Mouse (Mus musculus) liver, postnatal 0 days (tissue): ENCODE measurements around the gene Acadvl.

Experiments
- CTCF ChIP-seq: sonication (generic); IDR thresholded peaks from 2 replicates; pipeline ENCODE4 v1.5.1; 2016; ENCODE audit warnings: antibody characterized with exemption, low read depth
- EP300 ChIP-seq: IDR thresholded peaks from 2 replicates; pipeline ENCODE4 v1.6.1; 2016; ENCODE audit warnings: antibody characterized with exemption, low read depth, mild to moderate bottlenecking

DNA sequence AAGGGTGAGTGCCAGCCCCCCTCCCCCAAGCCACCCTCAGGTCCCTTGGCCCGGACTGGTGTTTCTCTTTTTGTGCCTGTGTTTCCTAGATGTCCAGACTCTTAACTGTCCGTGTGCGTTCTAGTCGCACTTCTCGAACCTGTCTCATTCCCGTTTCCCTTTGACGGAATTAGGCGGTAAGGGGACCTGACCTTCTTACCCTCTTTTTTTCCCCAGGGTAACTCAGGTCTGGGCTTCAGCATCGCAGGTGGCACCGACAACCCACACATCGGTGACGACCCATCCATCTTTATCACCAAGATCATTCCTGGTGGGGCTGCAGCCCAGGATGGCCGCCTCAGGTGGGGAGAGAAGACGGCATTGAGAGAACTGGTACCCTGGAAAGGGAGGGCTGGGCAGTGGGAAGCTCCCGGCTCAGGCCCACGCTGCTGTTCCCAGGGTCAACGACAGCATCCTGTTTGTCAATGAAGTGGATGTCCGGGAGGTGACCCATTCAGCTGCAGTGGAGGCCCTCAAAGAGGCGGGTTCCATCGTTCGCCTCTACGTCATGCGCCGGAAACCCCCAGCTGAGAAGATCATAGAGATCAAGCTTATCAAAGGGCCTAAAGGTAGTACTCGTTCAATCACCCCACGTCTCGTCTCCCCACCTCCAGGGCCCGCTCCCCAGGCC is 15.6 kb upstream of the Acadvl start:
- TF ChIP-seq EP300 (no peak), CTCF (no peak)
